Mouse (Mus musculus) liver, embryonic 14.5 days (tissue): ENCODE results near the gene Cobl. TPM values are rescaled to one million over a fixed set of nuclear protein-coding genes. Genes with fewer than 3 reads are reported as not detected.

Experiments
- ATAC-seq: fragments of 200-750 bp; cut with Nextera tagmentation; 2 replicates; pipeline ENCODE4 v1.8.0; 2017; ENCODE audit warnings: moderate number of reproducible peaks, mild to moderate bottlenecking, moderate library complexity; ENCODE audit not compliant: insufficient read depth
- DNase-seq, 3 experiments: peaks; one replicate each; pipeline ENCODE4 v3.0.0-alpha.2; 2012 to 2013; ENCODE audit warnings: low read depth in 3 of 3, low spot score in 3 of 3
- H3K27ac ChIP-seq: fragments of 300-500 bp; sonication (generic); 2 replicates; pipeline ENCODE4 v1.5.1; 2014; ENCODE audit warnings: moderate library complexity, mild to moderate bottlenecking, control low read depth, inconsistent platforms
- H3K27me3 ChIP-seq: fragments of 300-500 bp; sonication (generic); 2 replicates; pipeline ENCODE4 v1.6.1; 2014; ENCODE audit warnings: mild to moderate bottlenecking, low read length, moderate library complexity; ENCODE audit not compliant: control insufficient read depth, insufficient read depth
- H3K36me3 ChIP-seq: fragments of 300-500 bp; sonication (generic); replicated peaks from 2 replicates; pipeline ENCODE4 v1.6.1; 2014; ENCODE audit warnings: low read depth; ENCODE audit not compliant: control insufficient read depth, insufficient read depth
- H3K4me1 ChIP-seq, 2 experiments: fragments of 200-500 bp in 1 of 2; fragments of 300-500 bp in 1 of 2; sonication (generic) in 1 of 2; replicated peaks; 2 replicates each; pipeline ENCODE4 v1.6.1; 2012 to 2014; ENCODE audit warnings: antibody characterized with exemption in 1 of 2, inconsistent platforms in 1 of 2, low read length in 1 of 2; ENCODE audit not compliant: control insufficient read depth in 2 of 2, insufficient read depth in 2 of 2
- H3K4me2 ChIP-seq: fragments of 300-500 bp; sonication (generic); 2 replicates; pipeline ENCODE4 v1.6.1; 2014; ENCODE audit warnings: low read depth, mild to moderate bottlenecking, control low read depth, moderate library complexity
- H3K4me3 ChIP-seq, 2 experiments: fragments of 200-500 bp in 1 of 2; fragments of 300-500 bp in 1 of 2; sonication (generic) in 1 of 2; 2 replicates each; pipeline ENCODE4 v1.5.1; 2012 to 2014; ENCODE audit warnings: low read depth in 2 of 2, low read length in 2 of 2, mild to moderate bottlenecking in 2 of 2, control low read depth in 1 of 2, inconsistent platforms in 1 of 2, moderate library complexity in 1 of 2; ENCODE audit not compliant: insufficient read depth in 1 of 2
- H3K9ac ChIP-seq: fragments of 300-500 bp; sonication (generic); replicated peaks from 2 replicates; pipeline ENCODE4 v1.6.1; 2014; ENCODE audit warnings: mild to moderate bottlenecking, control low read depth, moderate library complexity
- H3K9me3 ChIP-seq: fragments of 300-500 bp; sonication (generic); 2 replicates; pipeline ENCODE4 v1.6.1; 2016; ENCODE audit warnings: low read length, mixed read lengths; ENCODE audit not compliant: control insufficient read depth
- CTCF ChIP-seq: IDR thresholded peaks from 2 replicates; pipeline ENCODE4 v1.5.1; 2016; ENCODE audit warnings: antibody characterized with exemption, low read depth, control low read depth
- EP300 ChIP-seq: IDR thresholded peaks from 2 replicates; pipeline ENCODE4 v1.6.1; 2016; ENCODE audit warnings: antibody characterized with exemption, low read depth
- WGBS: fragments of 180-500 bp; shearing (Covaris S2); extraction: QIAGEN DNeasy Blood & Tissue Kit; methylation state at CpG from one replicate; pipeline ENCODE4 v1.1.7; 2014; ENCODE audit not compliant: insufficient replicate concordance; 5-methylcytosine and 5-hydroxymethylcytosine counted together
- polyA plus RNA-seq, 2 experiments: library from polyadenylated mRNA; depleted of rRNA in 1 of 2; stranded (reverse) in 1 of 2; unstranded in 1 of 2; fragments of >200 nt; fragmentation: Nextera tagmentation in 1 of 2; extraction: Ambion mirVana in 1 of 2; gene quantifications; 2 replicates each; pipeline versions ENCODE4 v1.2.1 to v1.2.3; 2012 to 2014

Cobl gene
- polyA plus RNA-seq, 2 experiments, result 0.56 to 0.64 TPM

- DNase-seq, result peak in 2 of 3 experiments; percentile 30 to 41
- H3K4me1 ChIP-seq, result peaks cover 10 to 16% of the 10 kb centered on the region in 2 experiments
- H3K27ac ChIP-seq, result no peak overlapping the region
- H3K36me3 ChIP-seq, result no peaks in the 10 kb centered on the region
- WGBS, result 43% methylated on average over 1 of the region's 1 CpGs
- 0 out of 2 replicates have a peak overlapping the region, but pooled peaks have one; percentile 18 for H3K9ac ChIP-seq
- no peaks in the 10 kb centered on the region for H3K9me3 ChIP-seq
- H3K4me3 ChIP-seq, result no peak overlapping the region
- no peak overlapping the region for H3K4me2 ChIP-seq
- TF ChIP-seq CTCF (no peak), EP300 (peak; percentile 74)
- ATAC-seq, result peak; percentile 91
- no peaks in the 10 kb centered on the region for H3K27me3 ChIP-seq
These were observed 249.2 kb downstream of the Cobl start for GRCm38 (mm10) chr11:12215582-12215981.

- TF ChIP-seq CTCF, result no peak
- no peak for TF ChIP-seq EP300
These were observed 256.2 kb downstream of the Cobl start for GRCm38 (mm10) chr11:12208574-12208973.

GRCm38 (mm10) chr11:12205201-12206161 lies 259.3 kb downstream of the Cobl start:
- Histone ChIP-seq H3K27me3 (no peaks in the 10 kb centered on the region; the same call in 1 of the 2 replicates), H3K9me3 (no peaks in the 10 kb centered on the region), H3K4me1 (peaks cover 22% of the 10 kb centered on the region in 2 experiments), H3K27ac (peak overlapping the region; percentile 50), H3K9ac (no peak overlapping the region), H3K4me2 (peak overlapping the region; percentile 43), H3K36me3 (no peaks in the 10 kb centered on the region), H3K4me3 (no peak overlapping the region)
- ATAC-seq (peak; percentile 93), DNase-seq (peak; percentile 34 to 39 (median 38))
- WGBS, result 10% methylated on average over 6 of the region's 6 CpGs
- TF ChIP-seq CTCF, result peak; percentile 69
- peak; percentile 80 for TF ChIP-seq EP300

More at GRCm38 (mm10) chr11:12208574-12208973, 256.2 kb downstream of the Cobl start:
- WGBS, result 67% methylated on average over 2 of the region's 2 CpGs
- H3K36me3 ChIP-seq, result no peaks in the 10 kb centered on the region
- ATAC-seq (no peak), DNase-seq (no peak)
- H3K9me3 ChIP-seq, result no peaks in the 10 kb centered on the region
- no peaks in the 10 kb centered on the region for H3K27me3 ChIP-seq
- no peak overlapping the region for H3K9ac ChIP-seq
- no peak overlapping the region for H3K27ac ChIP-seq
- no peak overlapping the region for H3K4me3 ChIP-seq
- H3K4me1 ChIP-seq, result peaks cover 22% of the 10 kb centered on the region in 2 experiments
- H3K4me2 ChIP-seq, result no peak overlapping the region

- Histone ChIP-seq H3K4me1 (no peaks in the 10 kb centered on the region), H3K27ac (no peak overlapping the region), H3K4me2 (no peak overlapping the region), H3K4me3 (no peak overlapping the region), H3K27me3 (no peaks in the 10 kb centered on the region; the same call in 1 of the 2 replicates), H3K9ac (no peak overlapping the region), H3K9me3 (no peaks in the 10 kb centered on the region), H3K36me3 (no peaks in the 10 kb centered on the region)
- ATAC-seq (no peak), DNase-seq (no peak)
- TF ChIP-seq CTCF (no peak), EP300 (no peak)
- WGBS, result 63% methylated on average over 4 of the region's 4 CpGs
These were observed 265.3 kb downstream of the Cobl start for GRCm38 (mm10) chr11:12199441-12199840.

- Histone ChIP-seq H3K4me1 (no peaks in the 10 kb centered on the region), H3K36me3 (no peaks in the 10 kb centered on the region), H3K9ac (no peak overlapping the region), H3K27me3 (no peaks in the 10 kb centered on the region; the same call in 1 of the 2 replicates), H3K4me2 (no peak overlapping the region), H3K9me3 (no peaks in the 10 kb centered on the region), H3K4me3 (no peak overlapping the region), H3K27ac (no peak overlapping the region)
- ATAC-seq (no peak), DNase-seq (no peak)
- 67% methylated on average over 6 of the region's 6 CpGs for WGBS
- TF ChIP-seq CTCF, result no peak
- no peak for TF ChIP-seq EP300
These were observed 265.9 kb downstream of the Cobl start for GRCm38 (mm10) chr11:12198700-12199349.
